Mouse (Mus musculus) small intestine, adult 2 months (tissue): ENCODE results near the gene Fads2.

Experiments used
- CTCF ChIP-seq: fragments of 200-500 bp; IDR thresholded peaks from 2 replicates; pipeline ENCODE4 v1.5.1; 2012; ENCODE audit warnings: low read depth, mild to moderate bottlenecking, control low read depth, inconsistent platforms, low read length, moderate library complexity, mixed read lengths; ENCODE audit not compliant: insufficient replicate concordance, insufficient read length; ENCODE audit errors: extremely low read depth
- POLR2A ChIP-seq: fragments of 200-500 bp; IDR thresholded peaks from 2 replicates; pipeline ENCODE4 v1.6.1; 2012; ENCODE audit warnings: low read depth, mild to moderate bottlenecking, control low read depth, inconsistent platforms, low read length, moderate library complexity

DNA sequence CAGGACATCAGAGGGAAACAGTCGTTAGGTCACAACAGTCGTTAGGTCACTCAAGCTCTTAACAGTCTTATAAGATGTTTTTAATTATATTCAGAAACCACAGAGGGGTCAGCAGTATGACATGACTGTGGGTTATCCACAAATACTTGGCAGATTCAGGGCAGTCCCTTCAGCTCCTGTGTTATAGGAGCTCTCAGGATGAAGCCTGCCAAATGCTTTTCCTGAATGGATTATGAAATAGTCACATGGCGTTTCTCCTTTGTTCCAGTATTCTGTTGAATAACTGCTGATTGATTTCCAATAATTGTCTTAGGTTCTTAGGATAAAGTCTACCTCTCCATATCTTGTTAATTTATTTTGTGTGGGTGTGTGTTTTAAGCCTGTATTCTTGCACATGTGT is 47.6 kb upstream of the Fads2 start:
- TF ChIP-seq POLR2A = no peak
- no peak for TF ChIP-seq CTCF
